Mouse (Mus musculus): ENCODE measurements at regions not wholly inside any gene's neighbourhood (a gene's known extent, or its start where the extent isn't known, plus 50 kb on each side); places are given as distances from the start of the nearest gene placed in this dataset.

DNA sequence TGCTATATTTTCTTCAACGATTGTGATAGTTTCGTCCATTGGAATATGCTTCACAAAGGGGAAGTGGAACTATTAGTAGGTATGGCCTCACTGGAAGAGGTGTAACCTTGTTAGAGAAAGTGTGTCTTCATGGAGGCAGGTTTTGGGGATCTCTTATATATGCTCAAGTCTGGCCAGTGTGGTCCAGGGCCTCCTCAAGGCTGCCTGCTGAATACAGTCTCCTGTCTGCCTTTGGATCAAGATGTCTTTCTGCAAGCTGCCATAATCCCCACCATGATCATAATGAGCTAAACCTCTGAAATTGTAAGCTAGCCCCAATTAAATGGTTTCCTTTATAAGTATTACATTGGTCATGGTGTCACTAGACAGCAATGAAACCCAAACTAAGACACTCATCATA is 384.3 kb downstream of the Btbd3 start:
- no peak overlapping the region for H3K4me2 ChIP-seq
- DNase-seq (ENCODE audit: low spot score) (no peak), ATAC-seq (replicated peaks; ENCODE audit: low FRiP score) (no peak)
- H3K27ac ChIP-seq (ENCODE audit: low read depth, low read length), result no peak overlapping the region
- no peaks in the 10 kb centered on the region for H3K4me1 ChIP-seq (replicated peaks; ENCODE audit: control insufficient read depth, insufficient read depth, low read length)
- no peak overlapping the region for H3K4me3 ChIP-seq (ENCODE audit: low read depth, low read length)
- H3K9me3 ChIP-seq (ENCODE audit: control insufficient read depth, low read length), result no peaks in the 10 kb centered on the region
- 79% methylated on average over 2 of the region's 2 CpGs for WGBS
- no peak overlapping the region for H3K9ac ChIP-seq (ENCODE audit: low read depth, low read length)
- no peaks in the 10 kb centered on the region for H3K27me3 ChIP-seq (replicated peaks; ENCODE audit: control insufficient read depth, insufficient read depth, low read length)
- no peaks in the 10 kb centered on the region for H3K36me3 ChIP-seq (ENCODE audit: control insufficient read depth, insufficient read depth, low read length)

DNA sequence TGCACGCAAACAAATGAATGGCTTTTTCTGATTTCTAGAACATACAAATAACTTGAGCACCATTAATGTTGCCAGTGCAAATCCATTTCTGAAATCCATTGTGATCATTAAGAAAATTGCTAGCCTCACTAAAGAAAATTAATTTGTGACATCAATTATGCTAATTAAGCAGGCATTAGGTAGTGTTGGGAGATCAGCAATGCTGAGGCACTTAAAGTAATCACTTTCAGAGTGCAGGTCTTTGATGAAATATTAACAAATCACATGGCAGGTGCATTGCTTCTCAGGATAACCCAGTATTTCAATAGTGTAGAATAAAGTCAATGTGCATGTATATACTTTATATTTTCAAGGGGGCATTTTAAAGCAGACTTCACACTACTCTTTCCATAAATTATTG is 385.0 kb downstream of the Btbd3 start:
- WGBS, result 88% methylated on average over 1 of the region's 1 CpGs
- H3K4me2 ChIP-seq, result no peak overlapping the region
- no peaks in the 10 kb centered on the region for H3K36me3 ChIP-seq (ENCODE audit: control insufficient read depth, insufficient read depth, low read length)
- no peak overlapping the region for H3K27ac ChIP-seq (ENCODE audit: low read depth, low read length)
- no peak for ATAC-seq (replicated peaks; ENCODE audit: low FRiP score)
- H3K9ac ChIP-seq (ENCODE audit: low read depth, low read length), result no peak overlapping the region
- no peaks in the 10 kb centered on the region for H3K4me1 ChIP-seq (replicated peaks; ENCODE audit: control insufficient read depth, insufficient read depth, low read length)
- H3K9me3 ChIP-seq (ENCODE audit: control insufficient read depth, low read length), result no peaks in the 10 kb centered on the region
- no peak overlapping the region for H3K4me3 ChIP-seq (ENCODE audit: low read depth, low read length)
- no peaks in the 10 kb centered on the region for H3K27me3 ChIP-seq (replicated peaks; ENCODE audit: control insufficient read depth, insufficient read depth, low read length)
- no peak for DNase-seq (ENCODE audit: low spot score)

DNA sequence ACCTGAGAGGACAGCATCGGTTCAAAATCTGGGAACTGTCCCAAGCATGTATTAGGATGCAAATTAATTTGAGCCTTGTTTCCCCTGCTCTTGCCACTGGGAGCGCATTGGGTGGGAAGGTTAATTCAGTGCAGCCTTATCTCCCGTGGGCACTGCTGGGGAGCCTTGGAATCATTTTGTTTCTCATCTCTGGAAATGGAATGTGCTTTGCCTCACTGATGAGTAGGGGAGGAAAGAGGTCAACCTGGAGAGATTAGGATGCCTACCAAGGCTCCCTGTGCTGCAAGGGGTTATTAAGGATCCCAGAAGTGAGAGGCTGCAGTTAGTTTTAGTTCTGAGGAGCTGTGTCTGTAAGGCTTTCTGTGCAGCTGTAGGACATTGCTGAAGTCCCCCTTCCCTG is 392.3 kb downstream of the Btbd3 start:
- WGBS, result 70% methylated on average over 3 of the region's 3 CpGs
- no peak for DNase-seq (ENCODE audit: low spot score)
- no peak for ATAC-seq (replicated peaks; ENCODE audit: low FRiP score)

DNA sequence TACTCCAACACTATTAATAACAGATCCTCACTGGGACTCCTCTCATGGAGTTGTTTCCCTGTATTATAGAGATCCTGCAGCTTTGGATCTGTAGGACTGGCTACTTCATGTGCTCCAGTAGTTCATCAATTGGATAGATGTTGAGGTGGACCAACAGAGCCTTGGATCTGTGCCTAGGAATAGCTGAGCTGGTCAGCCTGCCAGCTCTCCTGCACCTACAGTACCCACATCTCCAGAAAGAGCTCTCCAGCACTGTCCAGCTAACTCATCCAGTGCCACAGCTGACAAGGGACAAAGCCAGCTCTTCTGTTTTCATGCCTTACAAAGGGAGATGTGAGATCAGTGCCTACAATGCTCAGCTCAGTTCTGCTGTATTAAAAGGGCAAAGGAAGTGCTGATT is 403.0 kb downstream of the Btbd3 start:
- ATAC-seq (replicated peaks; ENCODE audit: low FRiP score) (no peak), DNase-seq (ENCODE audit: low spot score) (no peak)
- H3K27ac ChIP-seq (ENCODE audit: low read depth, low read length), result no peak overlapping the region
- H3K4me1 ChIP-seq (replicated peaks; ENCODE audit: control insufficient read depth, insufficient read depth, low read length), result no peaks in the 10 kb centered on the region
- no peaks in the 10 kb centered on the region for H3K27me3 ChIP-seq (replicated peaks; ENCODE audit: control insufficient read depth, insufficient read depth, low read length)
- H3K4me2 ChIP-seq, result no peak overlapping the region
- H3K9ac ChIP-seq (ENCODE audit: low read depth, low read length), result no peak overlapping the region
- no peak overlapping the region for H3K4me3 ChIP-seq (ENCODE audit: low read depth, low read length)
- no peaks in the 10 kb centered on the region for H3K36me3 ChIP-seq (ENCODE audit: control insufficient read depth, insufficient read depth, low read length)
- H3K9me3 ChIP-seq (ENCODE audit: control insufficient read depth, low read length), result no peaks in the 10 kb centered on the region

More for the DNA sequence above, 392.3 kb downstream of the Btbd3 start:
- no peak overlapping the region for H3K4me2 ChIP-seq
- no peaks in the 10 kb centered on the region for H3K36me3 ChIP-seq (ENCODE audit: control insufficient read depth, insufficient read depth, low read length)
- no peak overlapping the region for H3K27ac ChIP-seq (ENCODE audit: low read depth, low read length)
- no peak overlapping the region for H3K4me3 ChIP-seq (ENCODE audit: low read depth, low read length)
- no peaks in the 10 kb centered on the region for H3K4me1 ChIP-seq (replicated peaks; ENCODE audit: control insufficient read depth, insufficient read depth, low read length)
- H3K27me3 ChIP-seq (replicated peaks; ENCODE audit: control insufficient read depth, insufficient read depth, low read length), result no peaks in the 10 kb centered on the region
- H3K9me3 ChIP-seq (ENCODE audit: control insufficient read depth, low read length), result no peaks in the 10 kb centered on the region
- no peak overlapping the region for H3K9ac ChIP-seq (ENCODE audit: low read depth, low read length)

DNA sequence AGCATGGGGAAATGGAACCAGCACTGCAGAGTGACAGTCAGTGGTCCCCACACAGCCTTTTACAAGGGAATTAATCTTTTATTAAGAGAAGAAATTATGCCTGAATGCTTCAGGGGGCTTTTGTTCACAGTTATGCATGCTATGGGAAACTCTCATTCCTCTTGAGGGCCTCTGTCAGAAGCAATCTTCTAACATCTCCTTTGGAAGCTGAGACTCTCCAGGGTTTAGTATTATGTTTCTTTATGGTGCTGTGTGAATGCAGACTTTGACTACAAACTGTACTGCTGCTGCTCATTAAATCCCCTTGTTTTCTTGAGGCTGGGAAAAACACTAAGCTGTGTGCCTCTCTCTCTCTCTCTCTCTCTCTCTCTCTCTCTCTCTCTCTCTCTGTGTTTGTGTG is 413.9 kb downstream of the Btbd3 start:
- ATAC-seq (replicated peaks; ENCODE audit: low FRiP score) (no peak), DNase-seq (ENCODE audit: low spot score) (no peak)
- no peaks in the 10 kb centered on the region for H3K9me3 ChIP-seq (ENCODE audit: control insufficient read depth, low read length)
- H3K9ac ChIP-seq (ENCODE audit: low read depth, low read length), result no peak overlapping the region
- H3K27ac ChIP-seq (ENCODE audit: low read depth, low read length), result no peak overlapping the region
- no peaks in the 10 kb centered on the region for H3K4me1 ChIP-seq (replicated peaks; ENCODE audit: control insufficient read depth, insufficient read depth, low read length)
- no peak overlapping the region for H3K4me3 ChIP-seq (ENCODE audit: low read depth, low read length)
- H3K4me2 ChIP-seq, result no peak overlapping the region
- no peaks in the 10 kb centered on the region for H3K27me3 ChIP-seq (replicated peaks; ENCODE audit: control insufficient read depth, insufficient read depth, low read length)
- H3K36me3 ChIP-seq (ENCODE audit: control insufficient read depth, insufficient read depth, low read length), result no peaks in the 10 kb centered on the region

DNA sequence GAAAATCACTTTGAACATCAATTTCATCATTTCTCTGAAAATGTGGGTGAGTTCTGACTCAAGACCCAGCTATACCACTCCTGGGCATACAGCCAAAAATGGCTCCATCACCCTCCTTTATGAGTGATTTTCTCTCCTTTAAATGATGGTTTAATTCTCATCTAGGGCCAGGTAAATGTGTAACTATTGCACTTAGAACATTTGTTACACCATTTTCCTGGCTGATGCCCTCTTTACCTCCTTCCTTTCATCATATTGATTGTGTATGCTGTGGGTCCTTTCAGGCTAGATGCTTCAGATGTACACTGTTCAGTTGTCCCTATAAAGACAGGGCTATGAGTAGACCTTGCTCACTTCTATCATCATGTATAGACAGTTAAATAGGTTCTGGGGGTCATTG is 418.4 kb downstream of the Btbd3 start:
- Histone ChIP-seq H3K4me3 (ENCODE audit: low read depth, low read length) (no peak overlapping the region), H3K36me3 (ENCODE audit: control insufficient read depth, insufficient read depth, low read length) (no peaks in the 10 kb centered on the region), H3K4me1 (replicated peaks; ENCODE audit: control insufficient read depth, insufficient read depth, low read length) (no peaks in the 10 kb centered on the region), H3K9ac (ENCODE audit: low read depth, low read length) (no peak overlapping the region), H3K9me3 (ENCODE audit: control insufficient read depth, low read length) (no peaks in the 10 kb centered on the region), H3K4me2 (no peak overlapping the region), H3K27ac (ENCODE audit: low read depth, low read length) (no peak overlapping the region), H3K27me3 (replicated peaks; ENCODE audit: control insufficient read depth, insufficient read depth, low read length) (no peaks in the 10 kb centered on the region)
- DNase-seq (ENCODE audit: low spot score) (no peak), ATAC-seq (replicated peaks; ENCODE audit: low FRiP score) (no peak)

DNA sequence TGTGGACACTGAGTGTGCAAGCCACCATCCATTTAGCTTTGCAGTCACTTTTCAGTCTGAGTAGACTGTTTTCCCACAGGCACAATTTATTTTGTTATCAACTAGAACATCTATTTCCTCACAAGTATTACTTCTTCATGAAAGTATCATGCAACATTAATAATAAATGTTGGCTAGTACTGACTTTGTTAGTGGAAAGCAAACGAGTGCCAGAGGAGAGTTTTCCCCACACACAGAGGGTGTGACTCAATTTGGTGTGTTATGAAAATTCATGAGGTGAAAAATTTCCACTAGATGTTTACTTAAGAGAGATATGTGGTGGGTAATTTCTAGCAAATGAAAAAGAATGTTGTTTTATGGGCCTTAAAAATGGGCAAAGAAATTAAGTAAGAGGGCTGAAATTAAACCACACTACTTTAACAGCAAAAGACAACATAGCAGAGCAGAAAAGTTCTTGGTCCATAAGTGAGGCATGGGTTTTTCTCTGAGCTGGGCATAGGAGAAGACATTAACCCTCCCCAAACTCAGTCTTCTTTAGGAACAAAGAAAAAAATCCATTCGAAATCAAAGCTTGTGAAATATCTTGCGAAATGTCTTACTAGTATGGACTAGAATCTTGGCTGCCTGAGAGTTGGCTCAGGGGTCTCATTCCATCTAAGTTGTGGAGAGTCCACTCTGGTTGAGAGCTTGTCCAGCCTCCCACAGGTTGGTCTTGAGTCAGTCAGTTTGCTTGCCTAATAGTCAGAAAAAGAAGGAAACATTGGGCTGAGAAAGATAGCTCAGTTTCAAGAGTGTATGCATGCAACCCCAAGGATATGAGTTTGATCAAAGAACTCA is 419.1 kb downstream of the Btbd3 start:
- Histone ChIP-seq H3K4me1 (replicated peaks; ENCODE audit: control insufficient read depth, insufficient read depth, low read length) (no peaks in the 10 kb centered on the region), H3K27ac (ENCODE audit: low read depth, low read length) (no peak overlapping the region), H3K36me3 (ENCODE audit: control insufficient read depth, insufficient read depth, low read length) (no peaks in the 10 kb centered on the region), H3K9me3 (ENCODE audit: control insufficient read depth, low read length) (no peaks in the 10 kb centered on the region), H3K27me3 (replicated peaks; ENCODE audit: control insufficient read depth, insufficient read depth, low read length) (no peaks in the 10 kb centered on the region), H3K4me3 (ENCODE audit: low read depth, low read length) (no peak overlapping the region), H3K4me2 (no peak overlapping the region), H3K9ac (ENCODE audit: low read depth, low read length) (no peak overlapping the region)
- ATAC-seq (replicated peaks; ENCODE audit: low FRiP score), result no peak
- no peak for DNase-seq (ENCODE audit: low spot score)
- 67% methylated on average over 3 of the region's 3 CpGs for WGBS

DNA sequence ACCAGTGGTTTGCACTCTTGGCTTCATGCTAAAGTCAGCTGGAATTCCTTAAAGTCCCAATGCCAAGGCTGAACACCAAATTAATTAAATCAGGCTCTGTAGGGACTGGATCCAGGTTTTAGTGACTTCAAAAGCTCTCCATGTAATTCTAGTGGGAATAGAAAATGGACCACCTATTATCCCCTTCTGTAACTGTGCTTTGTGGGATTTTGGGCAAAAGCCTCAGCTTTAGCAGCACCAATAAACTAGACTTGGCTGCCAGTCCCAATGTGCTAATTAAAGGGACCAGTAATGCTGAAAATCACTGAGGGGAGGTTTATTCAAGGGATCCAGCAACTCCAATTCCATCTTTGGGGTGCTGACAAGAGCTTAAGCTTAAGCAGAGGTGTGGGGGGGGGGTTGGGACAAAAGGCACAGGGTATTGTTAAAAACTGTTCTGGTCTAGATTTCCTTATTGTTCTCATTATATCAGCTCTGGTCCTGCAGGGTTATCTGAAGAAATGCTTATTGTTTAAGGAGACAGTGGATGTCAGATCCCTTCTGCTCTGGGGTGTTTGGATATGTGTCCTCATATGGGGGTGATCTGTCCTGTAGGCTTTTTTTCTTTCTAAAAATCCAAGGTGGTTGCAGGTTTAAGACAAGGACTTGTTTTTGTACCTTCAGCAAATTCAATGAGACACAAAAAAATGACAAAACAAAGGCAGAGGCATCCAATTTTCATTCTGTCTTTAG is 431.9 kb downstream of the Btbd3 start:
- no peaks in the 10 kb centered on the region for H3K9me3 ChIP-seq (ENCODE audit: control insufficient read depth, low read length)
- H3K27ac ChIP-seq (ENCODE audit: low read depth, low read length), result no peak overlapping the region
- no peak overlapping the region for H3K9ac ChIP-seq (ENCODE audit: low read depth, low read length)
- no peaks in the 10 kb centered on the region for H3K4me1 ChIP-seq (replicated peaks; ENCODE audit: control insufficient read depth, insufficient read depth, low read length)
- no peak overlapping the region for H3K4me2 ChIP-seq
- ATAC-seq (replicated peaks; ENCODE audit: low FRiP score) (no peak), DNase-seq (ENCODE audit: low spot score) (no peak)
- H3K36me3 ChIP-seq (ENCODE audit: control insufficient read depth, insufficient read depth, low read length), result no peaks in the 10 kb centered on the region
- H3K27me3 ChIP-seq (replicated peaks; ENCODE audit: control insufficient read depth, insufficient read depth, low read length), result no peaks in the 10 kb centered on the region
- no peak overlapping the region for H3K4me3 ChIP-seq (ENCODE audit: low read depth, low read length)

DNA sequence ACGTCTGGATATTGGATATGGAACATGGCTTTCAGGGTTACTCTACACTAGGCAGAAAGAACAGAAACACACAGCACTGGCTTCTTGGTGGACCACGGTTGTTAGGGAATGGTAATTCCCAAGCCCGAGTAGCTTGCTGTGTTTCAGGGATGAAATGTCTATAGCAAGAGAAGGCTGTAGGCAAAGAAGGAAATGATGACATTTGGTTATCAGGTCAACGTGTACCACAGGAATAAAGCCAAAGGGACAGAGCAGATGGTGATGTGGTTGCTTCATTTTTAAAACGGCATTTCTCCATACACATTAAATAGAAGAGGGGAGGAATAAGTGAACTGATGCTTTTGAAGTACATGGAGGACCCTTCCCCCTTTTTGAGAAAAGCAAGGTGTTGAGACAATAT is 433.1 kb downstream of the Btbd3 start:
- Histone ChIP-seq H3K4me3 (ENCODE audit: low read depth, low read length) (no peak overlapping the region), H3K27me3 (replicated peaks; ENCODE audit: control insufficient read depth, insufficient read depth, low read length) (no peaks in the 10 kb centered on the region), H3K36me3 (ENCODE audit: control insufficient read depth, insufficient read depth, low read length) (no peaks in the 10 kb centered on the region), H3K4me1 (replicated peaks; ENCODE audit: control insufficient read depth, insufficient read depth, low read length) (no peaks in the 10 kb centered on the region), H3K27ac (ENCODE audit: low read depth, low read length) (no peak overlapping the region), H3K4me2 (no peak overlapping the region), H3K9me3 (ENCODE audit: control insufficient read depth, low read length) (no peaks in the 10 kb centered on the region), H3K9ac (ENCODE audit: low read depth, low read length) (no peak overlapping the region)
- ATAC-seq (replicated peaks; ENCODE audit: low FRiP score), result no peak
- DNase-seq (ENCODE audit: low spot score), result no peak
- 88% methylated on average over 5 of the region's 5 CpGs for WGBS

All from liver, embryonic 11.5 days (tissue).